Mouse (Mus musculus): ENCODE data around the gene Elavl2.

DNA sequence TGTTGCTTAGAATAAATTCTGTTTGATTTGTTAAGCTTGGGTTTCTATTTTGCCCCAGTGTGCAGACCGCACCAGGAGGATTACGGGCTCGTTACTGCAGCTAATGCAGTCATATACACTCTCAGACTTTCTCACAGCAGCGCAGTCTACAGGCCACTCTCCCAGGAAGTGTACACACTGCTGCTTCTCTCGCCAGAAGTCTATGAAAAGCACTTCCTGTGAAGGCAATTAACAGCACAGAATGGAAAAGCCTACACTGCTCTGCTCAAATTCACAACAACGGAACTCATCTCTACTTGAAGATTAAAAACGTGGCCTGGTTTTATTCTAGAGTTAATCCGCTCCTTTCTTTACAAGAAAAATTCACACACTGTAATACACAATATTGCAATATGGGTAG, 137.7 kb downstream of the Elavl2 start:
- TF ChIP-seq POLR2A (IDR thresholded peaks at IDR 0.05; ENCODE audit: insufficient read depth, low read depth, low read length) = no peak
- no peak for TF ChIP-seq EP300 (IDR thresholded peaks at IDR 0.05; ENCODE audit: insufficient read depth, low read depth, low read length)
- no peak for TF ChIP-seq CTCF (IDR thresholded peaks at IDR 0.05)
